Mouse (Mus musculus) G1E (cell line): ENCODE data around the gene Rarres2.

ENCODE experiments used
- CTCF ChIP-seq: IDR thresholded peaks from 2 replicates; pipeline ENCODE4 v1.5.1; 2012; ENCODE audit warnings: low read depth, low read length, inconsistent platforms, mixed read lengths
- GATA1 ChIP-seq: IDR thresholded peaks from 2 replicates; pipeline ENCODE4 v1.6.1; 2012; ENCODE audit warnings: borderline replicate concordance, low read length, inconsistent platforms, mixed read lengths

GRCm38 (mm10) chr6:48546271-48546670, 26.3 kb downstream of the Rarres2 start:
- no peak for TF ChIP-seq CTCF
- TF ChIP-seq GATA1: no peak
